Mouse (Mus musculus) liver, embryonic 13.5 days (tissue): ENCODE results near the gene Ier2. TPM values are rescaled to one million over a fixed set of nuclear protein-coding genes. Genes with fewer than 3 reads are reported as not detected.
"Not testable (repeated sequence)": the region's sequence is repeated elsewhere in the genome, so short reads cannot be mapped to it uniquely, and the experiment has no call there.

Experiments used
- ATAC-seq: fragments of 200-750 bp; cut with Nextera tagmentation; 2 replicates; pipeline ENCODE4 v1.8.0; 2017; ENCODE audit warnings: low read depth, mild to moderate bottlenecking, moderate number of reproducible peaks, moderate library complexity
- DNase-seq: peaks from one replicate; pipeline ENCODE4 v3.0.0; 2022
- H3K27ac ChIP-seq: fragments of 300-500 bp; sonication (generic); 2 replicates; pipeline ENCODE4 v1.5.1; 2015; ENCODE audit warnings: moderate library complexity, mild to moderate bottlenecking, inconsistent platforms
- H3K27me3 ChIP-seq: fragments of 300-500 bp; sonication (generic); 2 replicates; pipeline ENCODE4 v1.6.1; 2015; ENCODE audit warnings: mild to moderate bottlenecking, inconsistent platforms
- H3K36me3 ChIP-seq: fragments of 300-500 bp; sonication (generic); 2 replicates; pipeline ENCODE4 v1.6.1; 2015; ENCODE audit warnings: mild to moderate bottlenecking, inconsistent platforms
- H3K4me1 ChIP-seq: fragments of 300-500 bp; sonication (generic); replicated peaks from 2 replicates; pipeline ENCODE4 v1.6.1; 2015; ENCODE audit warnings: inconsistent platforms
- H3K4me2 ChIP-seq: fragments of 300-500 bp; sonication (generic); 2 replicates; pipeline ENCODE4 v1.6.1; 2015; ENCODE audit warnings: inconsistent platforms, mild to moderate bottlenecking, moderate library complexity
- H3K4me3 ChIP-seq: fragments of 300-500 bp; sonication (generic); replicated peaks from 2 replicates; pipeline ENCODE4 v1.5.1; 2015; ENCODE audit warnings: mild to moderate bottlenecking, inconsistent platforms
- H3K9ac ChIP-seq: fragments of 300-500 bp; sonication (generic); 2 replicates; pipeline ENCODE4 v1.6.1; 2015; ENCODE audit warnings: mild to moderate bottlenecking, inconsistent platforms
- H3K9me3 ChIP-seq: fragments of 300-500 bp; sonication (generic); replicated peaks from 2 replicates; pipeline ENCODE4 v1.6.1; 2016; ENCODE audit warnings: inconsistent platforms
- WGBS: fragments of 180-500 bp; shearing (Covaris S2); methylation state at CpG from one replicate; pipeline ENCODE4 v1.1.7; 2015; ENCODE audit not compliant: insufficient replicate concordance; 5-methylcytosine and 5-hydroxymethylcytosine counted together
- polyA plus RNA-seq: library from polyadenylated mRNA; unstranded; fragments of >200 nt; fragmentation: Nextera tagmentation; extraction: Ambion mirVana; gene quantifications from 2 replicates; pipeline ENCODE4 v1.2.1, GENCODE M21; 2015

Ier2 gene
- polyA plus RNA-seq, 1 experiment from 2014 or later, result 20.5 TPM

GRCm38 (mm10) chr8:84677305-84677704, 14.7 kb upstream of the Ier2 start:
- no peak overlapping the region for H3K27ac ChIP-seq
- no peak overlapping the region for H3K4me3 ChIP-seq
- peak; percentile 25; the same call in 1 of the 2 replicates for ATAC-seq
- no peaks in the 10 kb centered on the region for H3K9me3 ChIP-seq
- H3K36me3 ChIP-seq, result peaks cover 61% of the 10 kb centered on the region
- no peak overlapping the region for H3K4me2 ChIP-seq
- H3K4me1 ChIP-seq, result peaks cover 35% of the 10 kb centered on the region
- no peak for DNase-seq
- H3K27me3 ChIP-seq, result no peaks in the 10 kb centered on the region
- 0 out of 2 replicates have a peak overlapping the region, but pooled peaks have one; percentile 11 for H3K9ac ChIP-seq
- WGBS, result 84% methylated on average over 5 of the region's 5 CpGs

- 58% methylated on average over 5 of the region's 5 CpGs for WGBS
- 0 out of 2 replicates have a peak overlapping the region, but pooled peaks have one; percentile 8 for H3K9ac ChIP-seq
Measured at GRCm38 (mm10) chr8:84670295-84671006, 7.8 kb upstream of the Ier2 start.

GRCm38 (mm10) chr8:84668731-84669485, 6.3 kb upstream of the Ier2 start:
- H3K4me1 ChIP-seq, result peaks cover 62% of the 10 kb centered on the region
- H3K27ac ChIP-seq, result no peak overlapping the region
- no peak for DNase-seq
- H3K4me3 ChIP-seq, result no peak overlapping the region
- no peak for ATAC-seq
- peaks cover 30% of the 10 kb centered on the region for H3K36me3 ChIP-seq
- no peaks in the 10 kb centered on the region for H3K9me3 ChIP-seq
- H3K9ac ChIP-seq, result 0 out of 2 replicates have a peak overlapping the region, but pooled peaks have one; percentile 11
- H3K27me3 ChIP-seq, result no peaks in the 10 kb centered on the region
- H3K4me2 ChIP-seq, result no peak overlapping the region
- 42% methylated on average over 6 of the region's 6 CpGs for WGBS

More at GRCm38 (mm10) chr8:84670295-84671006, 7.8 kb upstream of the Ier2 start:
- DNase-seq, H3K4me2 ChIP-seq, H3K9me3 ChIP-seq, H3K27me3 ChIP-seq, H3K4me3 ChIP-seq: not testable (repeated sequence)
- H3K4me1 ChIP-seq, result peaks cover 58% of the 10 kb centered on the region
- H3K36me3 ChIP-seq, result peaks cover 43% of the 10 kb centered on the region
- ATAC-seq, result peak; percentile 49
- H3K27ac ChIP-seq, result peak overlapping the region; percentile 25

- Histone ChIP-seq H3K4me3 (no peak overlapping the region), H3K36me3 (peaks cover 23% of the 10 kb centered on the region), H3K27me3 (no peaks in the 10 kb centered on the region), H3K9ac (no peak overlapping the region), H3K4me2 (no peak overlapping the region), H3K27ac (no peak overlapping the region), H3K9me3 (no peaks in the 10 kb centered on the region), H3K4me1 (peaks cover 68% of the 10 kb centered on the region)
- WGBS, result 67% methylated on average over 1 of the region's 1 CpGs
- ATAC-seq (no peak), DNase-seq (no peak)
Measured at GRCm38 (mm10) chr8:84668081-84668480, 5.4 kb upstream of the Ier2 start.

GRCm38 (mm10) chr8:84665385-84665893, 2.8 kb upstream of the Ier2 start:
- no peak for DNase-seq
- Histone ChIP-seq H3K36me3 (peaks cover under 1% of the 10 kb centered on the region; the same call in 1 of the 2 replicates), H3K9ac (peak overlapping the region; percentile 93), H3K4me2 (peak overlapping the region; percentile 99), H3K27me3 (no peaks in the 10 kb centered on the region), H3K27ac (peak overlapping the region; percentile 98), H3K4me1 (peaks cover 78% of the 10 kb centered on the region), H3K9me3 (no peaks in the 10 kb centered on the region), H3K4me3 (peak overlapping the region; percentile 81)
- WGBS, result 2% methylated on average over 14 of the region's 14 CpGs
- ATAC-seq, result peak; percentile 2; the same call in 1 of the 2 replicates

- Histone ChIP-seq H3K4me2 (peak overlapping the region; percentile 99), H3K36me3 (no peaks in the 10 kb centered on the region), H3K9me3 (no peaks in the 10 kb centered on the region), H3K4me1 (peaks cover 79% of the 10 kb centered on the region), H3K9ac (peak overlapping the region; percentile 93), H3K27ac (peak overlapping the region; percentile 98), H3K27me3 (no peaks in the 10 kb centered on the region), H3K4me3 (peak overlapping the region; percentile 81)
- ATAC-seq (peak; percentile 45), DNase-seq (peak; percentile 65)
- WGBS, result under 1% methylated on average over 29 of the region's 29 CpGs
Measured at GRCm38 (mm10) chr8:84664566-84665384, 2.1 kb upstream of the Ier2 start.

GRCm38 (mm10) chr8:84663483-84664327, 1.1 kb upstream of the Ier2 start:
- 3% methylated on average over 43 of the region's 43 CpGs for WGBS
- peaks cover 83% of the 10 kb centered on the region for H3K4me1 ChIP-seq
- H3K27ac ChIP-seq, result peak overlapping the region; percentile 98
- H3K9me3 ChIP-seq, result no peaks in the 10 kb centered on the region
- peak; percentile 94 for DNase-seq
- H3K4me2 ChIP-seq, result peak overlapping the region; percentile 99
- peak; percentile 77 for ATAC-seq
- no peaks in the 10 kb centered on the region for H3K36me3 ChIP-seq
- no peaks in the 10 kb centered on the region for H3K27me3 ChIP-seq
- peak overlapping the region; percentile 81 for H3K4me3 ChIP-seq
- H3K9ac ChIP-seq, result peak overlapping the region; percentile 93

GRCm38 (mm10) chr8:84661961-84662571, 586 bp downstream of the Ier2 start:
- Histone ChIP-seq H3K9ac (peak overlapping the region; percentile 93), H3K9me3 (no peaks in the 10 kb centered on the region), H3K4me1 (peaks cover 83% of the 10 kb centered on the region), H3K27me3 (no peaks in the 10 kb centered on the region), H3K36me3 (no peaks in the 10 kb centered on the region), H3K27ac (peak overlapping the region; percentile 98), H3K4me3 (peak overlapping the region; percentile 81), H3K4me2 (peak overlapping the region; percentile 99)
- DNase-seq (peak; percentile 51), ATAC-seq (peak; percentile 0; the same call in 1 of the 2 replicates)
- under 1% methylated on average over 61 of the region's 61 CpGs for WGBS

GRCm38 (mm10) chr8:84661458-84661871, 1.2 kb downstream of the Ier2 start:
- Histone ChIP-seq H3K4me3 (peak overlapping the region; percentile 81), H3K27ac (peak overlapping the region; percentile 98), H3K36me3 (no peaks in the 10 kb centered on the region), H3K9ac (peak overlapping the region; percentile 93), H3K9me3 (no peaks in the 10 kb centered on the region), H3K4me1 (peaks cover 83% of the 10 kb centered on the region), H3K27me3 (no peaks in the 10 kb centered on the region), H3K4me2 (peak overlapping the region; percentile 99)
- ATAC-seq (peak; percentile 67), DNase-seq (peak; percentile 80)
- WGBS, result under 1% methylated on average over 24 of the region's 24 CpGs
